Mouse (Mus musculus): ENCODE data around the gene Plekhg5. TPM values are rescaled to one million over a fixed set of nuclear protein-coding genes. Genes with fewer than 3 reads are reported as not detected.

Plekhg5 gene
- polyA plus RNA-seq (2014; fragmentation: Illumina TruSeq; extraction: RNeasy Lipid Tissue Mini Kit (QIAGEN cat#74804); ENCODE audit: low replicate concordance): not detected

GRCm38 (mm10) chr4:152072121-152072601 is at the start of gene Plekhg5:
Gene Plekhg5 (plus strand): TSS chr4:152072498.

GRCm38 (mm10) chr4:152027524-152027923 is 44.8 kb upstream of the Plekhg5 start, which contains the start of gene Zbtb48:
Gene Zbtb48 (minus strand): TSS chr4:152027671.

GRCm38 (mm10) chr4:152038225-152038984 is 33.9 kb upstream of the Plekhg5 start, which contains the start of gene Tas1r1:
Gene Tas1r1 (minus strand): TSS chr4:152038568.

GRCm38 (mm10) chr4:152038985-152039830 is 33.1 kb upstream of the Plekhg5 start, which contains the start of gene Nol9:
Gene Nol9 (plus strand): TSS chr4:152039321.

GRCm38 (mm10) chr4:152115921-152116612 is 43.8 kb downstream of the Plekhg5 start, which contains the start of gene Tnfrsf25:
Gene Tnfrsf25 (plus strand): TSS chr4:152115934.

GRCm38 (mm10) chr4:152151966-152152544 is 79.8 kb downstream of the Plekhg5 start, which contains the start of gene Espn:
Gene Espn (minus strand): TSS chr4:152152371.

GRCm38 (mm10) chr4:152158585-152159284 is 86.4 kb downstream of the Plekhg5 start, which contains the start of gene Hes2:
Gene Hes2 (plus strand): TSS chr4:152158867.

Other genes with a start within 250 kb of the Plekhg5 start
- 30.6 TPM for gene Camta1, start 210.6 kb upstream of the Plekhg5 start, polyA plus RNA-seq (2014; fragmentation: Illumina TruSeq; extraction: RNeasy Lipid Tissue Mini Kit (QIAGEN cat#74804); ENCODE audit: low replicate concordance)
- 17.6 TPM for gene Dnajc11, start 138.8 kb upstream of the Plekhg5 start, polyA plus RNA-seq (2014; fragmentation: Illumina TruSeq; extraction: RNeasy Lipid Tissue Mini Kit (QIAGEN cat#74804); ENCODE audit: low replicate concordance)
- not detected for gene Thap3, start 83.5 kb upstream of the Plekhg5 start, polyA plus RNA-seq (2014; fragmentation: Illumina TruSeq; extraction: RNeasy Lipid Tissue Mini Kit (QIAGEN cat#74804); ENCODE audit: low replicate concordance)
- 4.8 TPM for gene Phf13, start 76.2 kb upstream of the Plekhg5 start, polyA plus RNA-seq (2014; fragmentation: Illumina TruSeq; extraction: RNeasy Lipid Tissue Mini Kit (QIAGEN cat#74804); ENCODE audit: low replicate concordance)
- gene Klhl21, start 63.7 kb upstream of the Plekhg5 start, polyA plus RNA-seq (2014; fragmentation: Illumina TruSeq; extraction: RNeasy Lipid Tissue Mini Kit (QIAGEN cat#74804); ENCODE audit: low replicate concordance): 1.1 TPM
- 1.3 TPM for gene Zbtb48, start 44.8 kb upstream of the Plekhg5 start, polyA plus RNA-seq (2014; fragmentation: Illumina TruSeq; extraction: RNeasy Lipid Tissue Mini Kit (QIAGEN cat#74804); ENCODE audit: low replicate concordance)
- not detected for gene Tas1r1, start 33.9 kb upstream of the Plekhg5 start, polyA plus RNA-seq (2014; fragmentation: Illumina TruSeq; extraction: RNeasy Lipid Tissue Mini Kit (QIAGEN cat#74804); ENCODE audit: low replicate concordance)
- 9.7 TPM for gene Nol9, start 33.2 kb upstream of the Plekhg5 start, polyA plus RNA-seq (2014; fragmentation: Illumina TruSeq; extraction: RNeasy Lipid Tissue Mini Kit (QIAGEN cat#74804); ENCODE audit: low replicate concordance)
- not detected for gene Tnfrsf25, start 43.4 kb downstream of the Plekhg5 start, polyA plus RNA-seq (2014; fragmentation: Illumina TruSeq; extraction: RNeasy Lipid Tissue Mini Kit (QIAGEN cat#74804); ENCODE audit: low replicate concordance)
- 5.0 TPM for gene Espn, start 79.9 kb downstream of the Plekhg5 start, polyA plus RNA-seq (2014; fragmentation: Illumina TruSeq; extraction: RNeasy Lipid Tissue Mini Kit (QIAGEN cat#74804); ENCODE audit: low replicate concordance)
- 6.7 TPM for gene Hes2, start 86.4 kb downstream of the Plekhg5 start, polyA plus RNA-seq (2014; fragmentation: Illumina TruSeq; extraction: RNeasy Lipid Tissue Mini Kit (QIAGEN cat#74804); ENCODE audit: low replicate concordance)
- 0.74 TPM for gene Acot7, start 105.6 kb downstream of the Plekhg5 start, polyA plus RNA-seq (2014; fragmentation: Illumina TruSeq; extraction: RNeasy Lipid Tissue Mini Kit (QIAGEN cat#74804); ENCODE audit: low replicate concordance)
- 0.63 TPM for gene Gpr153, start 201.7 kb downstream of the Plekhg5 start, polyA plus RNA-seq (2014; fragmentation: Illumina TruSeq; extraction: RNeasy Lipid Tissue Mini Kit (QIAGEN cat#74804); ENCODE audit: low replicate concordance)
- gene Hes3, start 219.2 kb downstream of the Plekhg5 start, polyA plus RNA-seq (2014; fragmentation: Illumina TruSeq; extraction: RNeasy Lipid Tissue Mini Kit (QIAGEN cat#74804); ENCODE audit: low replicate concordance): not detected
- gene Icmt, start 224.7 kb downstream of the Plekhg5 start, polyA plus RNA-seq (2014; fragmentation: Illumina TruSeq; extraction: RNeasy Lipid Tissue Mini Kit (QIAGEN cat#74804); ENCODE audit: low replicate concordance): 7.0 TPM
- 0.48 TPM for gene Rnf207, start 246.5 kb downstream of the Plekhg5 start, polyA plus RNA-seq (2014; fragmentation: Illumina TruSeq; extraction: RNeasy Lipid Tissue Mini Kit (QIAGEN cat#74804); ENCODE audit: low replicate concordance)

Data from small intestine, adult 10 weeks (tissue).